Mouse (Mus musculus): ENCODE measurements around the gene Rasgrp3.

GRCm38 (mm10) chr17:75464983-75465634 is 29.4 kb downstream of the Rasgrp3 start:
- TF ChIP-seq CHD2 (IDR thresholded peaks at IDR 0.05; ENCODE audit: low read depth, low read length) (no peak), ZC3H11A (IDR thresholded peaks at IDR 0.05; ENCODE audit: borderline replicate concordance, low read depth, low read length) (no peak), MAFK (IDR thresholded peaks at IDR 0.05; ENCODE audit: insufficient read depth, low read depth, low read length) (peak; percentile 47; the same call in 1 of the 2 replicates)
